Mouse (Mus musculus) heart, embryonic 16.5 days (tissue): ENCODE results near the gene Sgpp1. TPM values are rescaled to one million over a fixed set of nuclear protein-coding genes. Genes with fewer than 3 reads are reported as not detected.

Source experiments
- ATAC-seq: fragments of 200-750 bp; cut with Nextera tagmentation; replicated peaks from 2 replicates; pipeline ENCODE4 v1.8.0; 2017; ENCODE audit warnings: moderate number of reproducible peaks; ENCODE audit not compliant: insufficient read depth, low FRiP score; ENCODE audit errors: extremely low read depth
- H3K27ac ChIP-seq: fragments of 300-500 bp; sonication (generic); 2 replicates; pipeline ENCODE4 v1.5.1; 2014; ENCODE audit warnings: mild to moderate bottlenecking, low read length, control low read depth, moderate library complexity
- H3K27me3 ChIP-seq: fragments of 300-500 bp; sonication (generic); 2 replicates; pipeline ENCODE4 v1.6.1; 2014; ENCODE audit warnings: low read length, mixed read lengths; ENCODE audit not compliant: control insufficient read depth, insufficient read depth
- H3K36me3 ChIP-seq: fragments of 300-500 bp; sonication (generic); 2 replicates; pipeline ENCODE4 v1.6.1; 2014; ENCODE audit not compliant: control insufficient read depth, insufficient read depth
- H3K4me1 ChIP-seq: fragments of 300-500 bp; sonication (generic); 2 replicates; pipeline ENCODE4 v1.6.1; 2014; ENCODE audit warnings: low read length, mixed read lengths; ENCODE audit not compliant: control insufficient read depth, insufficient read depth
- H3K4me2 ChIP-seq: fragments of 300-500 bp; sonication (generic); 2 replicates; pipeline ENCODE4 v1.6.1; 2014; ENCODE audit warnings: low read depth, mild to moderate bottlenecking, control low read depth, low read length
- H3K4me3 ChIP-seq: fragments of 300-500 bp; sonication (generic); 2 replicates; pipeline ENCODE4 v1.5.1; 2014; ENCODE audit warnings: mild to moderate bottlenecking, control low read depth, low read length
- H3K9ac ChIP-seq: fragments of 300-500 bp; sonication (generic); 2 replicates; pipeline ENCODE4 v1.6.1; 2014; ENCODE audit warnings: low read length, control low read depth
- H3K9me3 ChIP-seq: fragments of 300-500 bp; sonication (generic); replicated peaks from 2 replicates; pipeline ENCODE4 v1.6.1; 2016; ENCODE audit warnings: low read length; ENCODE audit not compliant: control insufficient read depth
- WGBS: fragments of 180-500 bp; shearing (Covaris S2); extraction: QIAGEN DNeasy Blood & Tissue Kit; methylation state at CpG from one replicate; pipeline ENCODE4 v1.1.7; 2014; 5-methylcytosine and 5-hydroxymethylcytosine counted together
- polyA plus RNA-seq: library from polyadenylated mRNA; unstranded; fragments of >200 nt; fragmentation: Nextera tagmentation; extraction: Ambion mirVana; gene quantifications from 2 replicates; pipeline ENCODE4 v1.2.1, GENCODE M21; 2015

Gene Sgpp1
- 13.2 and 15.9 TPM in 2 replicates for polyA plus RNA-seq

DNA sequence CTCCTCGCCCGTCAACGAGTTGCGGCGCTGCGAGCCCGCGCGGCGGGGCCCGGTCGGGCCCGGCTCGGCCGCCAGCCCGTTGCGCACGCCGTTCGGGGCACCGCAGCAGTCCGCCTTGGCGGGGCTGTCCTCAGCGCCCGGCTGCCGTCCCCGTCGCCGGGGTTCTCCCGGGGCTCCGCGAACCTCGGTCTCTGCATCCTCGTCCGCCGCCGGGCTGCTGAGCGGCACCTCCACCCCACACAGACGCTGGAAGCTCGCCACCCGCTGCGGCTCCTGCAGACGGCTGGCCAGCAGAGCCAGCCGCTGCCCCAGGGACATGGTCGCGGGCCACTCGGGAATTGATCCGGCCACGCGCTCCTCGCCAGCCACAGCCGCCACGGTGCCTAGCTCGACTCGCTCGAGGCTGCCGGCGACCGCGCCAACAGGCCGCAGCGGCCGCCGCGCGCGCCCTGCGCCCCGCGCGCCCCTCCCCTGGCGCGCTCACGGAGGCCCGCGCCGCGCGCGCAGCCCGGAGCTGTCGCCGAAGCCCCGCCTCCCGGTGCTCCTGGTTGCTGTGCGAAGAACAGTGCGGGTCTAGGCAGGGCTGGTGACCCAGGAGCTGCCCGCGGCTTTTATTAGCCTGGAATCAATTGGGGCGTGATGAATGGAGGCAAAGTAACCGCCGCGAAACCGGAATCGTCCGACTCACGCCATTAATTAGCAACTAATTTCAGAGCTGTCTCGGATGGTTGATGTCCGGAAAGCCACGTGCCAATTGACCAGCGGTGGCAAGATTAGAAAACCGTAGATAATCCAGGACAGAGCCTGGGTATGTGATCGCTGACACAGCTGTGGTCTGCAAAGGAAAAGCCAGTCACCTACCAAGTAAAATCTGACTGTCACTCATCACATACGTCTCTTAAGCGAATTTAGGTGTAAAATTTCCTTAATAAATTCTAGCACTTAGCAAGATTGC lies at the start of gene Sgpp1:
Gene Sgpp1, minus strand, starts transcription at position 484 of the 955 bp plus-strand sequence.
- peak; percentile 95 for ATAC-seq
- H3K9me3 ChIP-seq, result no peaks in the 10 kb centered on the region
- no peaks in the 10 kb centered on the region for H3K36me3 ChIP-seq
- peak within 1 kb of the TSS; percentile 96 for H3K9ac ChIP-seq
- no peaks in the 10 kb centered on the region for H3K27me3 ChIP-seq
- H3K27ac ChIP-seq, result peak within 1 kb of the TSS; percentile 85
- peak within 1 kb of the TSS; percentile 65 for H3K4me3 ChIP-seq
- peak within 1 kb of the TSS; percentile 90 for H3K4me2 ChIP-seq
- 1% methylated on average over 103 of the region's 105 CpGs for WGBS
- peaks cover 10% of the 10 kb centered on the region; the same call in 1 of the 2 replicates for H3K4me1 ChIP-seq

DNA sequence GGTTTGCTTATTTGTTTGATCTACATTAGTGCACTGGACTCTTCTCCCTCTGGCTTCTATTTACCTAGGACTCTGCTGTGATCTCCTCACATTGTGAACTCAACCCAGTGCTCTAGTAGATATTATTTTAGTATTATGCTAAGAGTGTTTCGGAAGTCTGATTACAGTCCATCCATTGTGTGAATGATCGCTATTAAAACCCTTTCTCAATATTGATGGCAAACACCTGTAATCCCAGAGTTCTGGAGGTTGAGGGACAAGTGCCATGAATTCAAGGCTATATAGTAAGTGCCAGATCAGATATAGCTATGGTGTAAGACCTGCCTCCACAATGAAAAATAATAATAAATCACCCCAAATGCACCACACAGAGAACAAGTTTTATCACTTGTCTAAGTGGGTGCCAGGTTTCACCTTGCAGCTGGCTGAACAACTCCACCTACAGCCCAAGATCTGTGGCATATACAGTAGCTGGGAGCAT lies 48.8 kb upstream of the Sgpp1 start:
- no peak overlapping the region for H3K4me3 ChIP-seq
- H3K4me1 ChIP-seq, result no peaks in the 10 kb centered on the region
- ATAC-seq, result no peak
- 87% methylated on average over 2 of the region's 2 CpGs for WGBS
- no peak overlapping the region for H3K27ac ChIP-seq
- H3K27me3 ChIP-seq, result no peaks in the 10 kb centered on the region
- H3K4me2 ChIP-seq, result no peak overlapping the region
- H3K36me3 ChIP-seq, result no peaks in the 10 kb centered on the region
- no peak overlapping the region for H3K9ac ChIP-seq
- H3K9me3 ChIP-seq, result peaks cover 6% of the 10 kb centered on the region; the same call in 1 of the 2 replicates

GRCm38 (mm10) chr12:75781995-75782394 lies 46.5 kb upstream of the Sgpp1 start:
- Histone ChIP-seq H3K9me3 (peaks cover 6% of the 10 kb centered on the region; the same call in 1 of the 2 replicates), H3K27me3 (no peaks in the 10 kb centered on the region), H3K27ac (no peak overlapping the region), H3K4me2 (no peak overlapping the region), H3K4me3 (no peak overlapping the region), H3K9ac (no peak overlapping the region), H3K4me1 (no peaks in the 10 kb centered on the region), H3K36me3 (no peaks in the 10 kb centered on the region)
- no peak for ATAC-seq
- WGBS, result 63% methylated on average over 7 of the region's 7 CpGs

- Histone ChIP-seq H3K27me3 (no peaks in the 10 kb centered on the region), H3K9me3 (peaks cover 6% of the 10 kb centered on the region; the same call in 1 of the 2 replicates), H3K9ac (no peak overlapping the region), H3K36me3 (no peaks in the 10 kb centered on the region), H3K4me1 (no peaks in the 10 kb centered on the region), H3K4me2 (no peak overlapping the region), H3K27ac (no peak overlapping the region), H3K4me3 (no peak overlapping the region)
- ATAC-seq, result no peak
Observed at GRCm38 (mm10) chr12:75781445-75781844, 45.9 kb upstream of the Sgpp1 start.

DNA sequence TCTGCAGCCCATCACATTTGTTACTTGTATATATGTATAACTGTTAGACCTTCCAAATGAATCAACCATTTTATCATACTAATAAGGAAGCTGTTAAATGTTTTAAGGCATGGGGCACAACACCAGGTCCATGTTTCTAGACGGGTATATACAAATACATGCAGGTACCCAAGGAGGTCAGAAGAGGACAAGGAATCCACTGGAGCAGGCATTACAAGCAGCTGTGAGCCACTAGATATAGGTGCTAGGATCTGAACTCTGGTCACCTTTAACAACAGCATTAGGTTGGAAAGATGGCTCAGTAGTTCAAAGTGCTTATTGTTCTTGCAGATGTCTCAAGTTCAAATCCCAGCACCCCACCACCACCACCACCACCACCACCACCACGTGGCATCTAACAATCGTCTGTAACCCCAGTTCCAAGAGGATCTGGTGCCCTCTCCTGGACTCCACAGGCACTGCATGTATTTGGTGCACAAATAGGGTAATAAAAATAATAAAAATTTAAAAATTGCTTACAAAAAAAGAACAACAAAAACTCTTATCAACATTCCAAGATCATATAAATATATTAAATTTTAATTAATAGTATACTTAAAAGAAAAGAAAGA lies 37.0 kb upstream of the Sgpp1 start:
- WGBS, result 24% methylated on average over 3 of the region's 3 CpGs

GRCm38 (mm10) chr12:75771410-75771809 lies 35.9 kb upstream of the Sgpp1 start:
- Histone ChIP-seq H3K27ac (no peak overlapping the region), H3K4me2 (no peak overlapping the region), H3K36me3 (no peaks in the 10 kb centered on the region), H3K27me3 (no peaks in the 10 kb centered on the region), H3K4me3 (no peak overlapping the region), H3K4me1 (peaks cover 2% of the 10 kb centered on the region; the same call in 1 of the 2 replicates), H3K9me3 (peaks cover 3% of the 10 kb centered on the region; the same call in 1 of the 2 replicates), H3K9ac (no peak overlapping the region)
- 29% methylated on average over 3 of the region's 3 CpGs for WGBS
- ATAC-seq, result no peak

More for the DNA sequence above, 37.0 kb upstream of the Sgpp1 start:
- Histone ChIP-seq H3K9ac (no peak overlapping the region), H3K4me2 (no peak overlapping the region), H3K36me3 (no peaks in the 10 kb centered on the region), H3K9me3 (peaks cover 3% of the 10 kb centered on the region; the same call in 1 of the 2 replicates), H3K4me3 (no peak overlapping the region), H3K4me1 (no peaks in the 10 kb centered on the region), H3K27ac (no peak overlapping the region), H3K27me3 (no peaks in the 10 kb centered on the region)
- no peak for ATAC-seq

GRCm38 (mm10) chr12:75766885-75767317 lies 31.4 kb upstream of the Sgpp1 start:
- H3K27me3 ChIP-seq, result no peaks in the 10 kb centered on the region
- no peaks in the 10 kb centered on the region for H3K9me3 ChIP-seq
- H3K36me3 ChIP-seq, result no peaks in the 10 kb centered on the region
- WGBS, result 55% methylated on average over 8 of the region's 8 CpGs
- peak; percentile 28; the same call in 1 of the 2 replicates for ATAC-seq
- peak overlapping the region; percentile 50; the same call in 1 of the 2 replicates for H3K27ac ChIP-seq
- peaks cover 10% of the 10 kb centered on the region for H3K4me1 ChIP-seq
- H3K9ac ChIP-seq, result no peak overlapping the region
- no peak overlapping the region for H3K4me2 ChIP-seq
- no peak overlapping the region for H3K4me3 ChIP-seq

- H3K36me3 ChIP-seq, result no peaks in the 10 kb centered on the region
- peak overlapping the region; percentile 61 for H3K27ac ChIP-seq
- H3K9ac ChIP-seq, result no peak overlapping the region
- no peaks in the 10 kb centered on the region for H3K9me3 ChIP-seq
- ATAC-seq, result no peak
- 53% methylated on average over 6 of the region's 6 CpGs for WGBS
- no peaks in the 10 kb centered on the region for H3K27me3 ChIP-seq
- H3K4me1 ChIP-seq, result peaks cover 10% of the 10 kb centered on the region
- H3K4me2 ChIP-seq, result peak overlapping the region; percentile 20; the same call in 1 of the 2 replicates
- no peak overlapping the region for H3K4me3 ChIP-seq
Observed at GRCm38 (mm10) chr12:75766395-75766794, 30.9 kb upstream of the Sgpp1 start.
